Mouse (Mus musculus) CH12.LX (cell line): ENCODE measurements at regions not wholly inside any gene's neighbourhood (a gene's known extent, or its start where the extent isn't known, plus 50 kb on each side); places are given as distances from the start of the nearest gene placed in this dataset.
A peak's percentile ranks its signal among the peaks of the same experiment; 100 is the strongest.

Source experiments
- DNase-seq: peaks from one replicate; pipeline ENCODE4 v3.0.0-alpha.2; 2013; ENCODE audit errors: extremely low read depth
- H3K27ac ChIP-seq: 2 replicates; pipeline ENCODE4 v1.5.1; 2012; ENCODE audit warnings: low read depth, mild to moderate bottlenecking, control low read depth, moderate library complexity; ENCODE audit not compliant: insufficient read depth
- H3K27me3 ChIP-seq: replicated peaks from 2 replicates; pipeline ENCODE3; 2012; ENCODE audit warnings: inconsistent platforms
- H3K36me3 ChIP-seq, 2 experiments: replicated peaks in 1 of 2; 2 replicates each; pipeline versions ENCODE3 to v1.6.1; 2012; ENCODE audit warnings: inconsistent platforms in 1 of 2, low read length in 1 of 2, mild to moderate bottlenecking in 1 of 2, mixed read lengths in 1 of 2, moderate library complexity in 1 of 2; ENCODE audit not compliant: control insufficient read depth in 1 of 2, insufficient read depth in 1 of 2
- H3K4me1 ChIP-seq, 2 experiments: 2 replicates each; pipeline ENCODE4 v1.6.1; 2012; ENCODE audit warnings: inconsistent platforms in 1 of 2, moderate library complexity in 1 of 2; ENCODE audit not compliant: insufficient read depth in 2 of 2, control insufficient read depth in 1 of 2
- H3K4me2 ChIP-seq: 2 replicates; pipeline ENCODE4 v1.6.1; 2012; ENCODE audit warnings: low read depth, mild to moderate bottlenecking, control low read depth; ENCODE audit not compliant: poor library complexity, insufficient read depth, severe bottlenecking
- H3K4me3 ChIP-seq, 3 experiments: fragments of 150-350 bp in 1 of 3; sonication (generic) in 1 of 3; replicated peaks in 1 of 3; 2 replicates each; pipeline versions ENCODE3 to v1.5.1; 2011 to 2012; ENCODE audit warnings: low read depth in 2 of 3, low read length in 2 of 3, mild to moderate bottlenecking in 2 of 3, moderate library complexity in 2 of 3, control low read depth in 1 of 3, improper control_type of control experiment in 1 of 3, inconsistent platforms in 1 of 3, mixed read lengths in 1 of 3; ENCODE audit not compliant: poor library complexity in 1 of 3
- H3K79me2 ChIP-seq: replicated peaks from 2 replicates; pipeline ENCODE4 v1.6.1; 2012; ENCODE audit warnings: mild to moderate bottlenecking, moderate library complexity; ENCODE audit not compliant: control insufficient read depth, poor library complexity, insufficient read depth, severe bottlenecking; ENCODE audit errors: extremely low read depth
- H3K9ac ChIP-seq: 2 replicates; pipeline ENCODE4 v1.6.1; 2012; ENCODE audit warnings: low read depth, mild to moderate bottlenecking, control low read depth, moderate library complexity; ENCODE audit not compliant: insufficient read depth
- H3K9me3 ChIP-seq: replicated peaks from 2 replicates; pipeline ENCODE3; 2012; ENCODE audit warnings: low read length, inconsistent platforms, mixed read lengths
- CHD1 ChIP-seq: IDR thresholded peaks from 2 replicates; pipeline ENCODE4 v1.6.1; 2012; ENCODE audit warnings: low read depth, low read length, improper control_type of control experiment, inconsistent platforms
- CHD2 ChIP-seq: IDR thresholded peaks from 2 replicates; pipeline ENCODE4 v1.6.1; 2011; ENCODE audit warnings: low read length, improper control_type of control experiment
- ETS1 ChIP-seq: conservative IDR thresholded peaks from 2 replicates; pipeline ENCODE4 v1.6.1; 2012; ENCODE audit warnings: low read depth, mild to moderate bottlenecking, inconsistent platforms, low read length, improper control_type of control experiment, moderate library complexity
- GABPA ChIP-seq: IDR thresholded peaks from 2 replicates; pipeline ENCODE4 v1.6.1; 2012; ENCODE audit warnings: low read depth, low read length, improper control_type of control experiment, inconsistent platforms; ENCODE audit not compliant: insufficient replicate concordance
- IRF4 ChIP-seq: IDR thresholded peaks from 2 replicates; pipeline ENCODE4 v1.6.1; 2014; ENCODE audit warnings: low read depth, mild to moderate bottlenecking, inconsistent platforms, low read length, improper control_type of control experiment
- JUND ChIP-seq: conservative IDR thresholded peaks from 2 replicates; pipeline ENCODE4 v1.6.1; 2011; ENCODE audit warnings: low read depth, low read length, improper control_type of control experiment
- KAT2A ChIP-seq: IDR thresholded peaks from 2 replicates; pipeline ENCODE4 v1.6.1; 2012; ENCODE audit warnings: low read length, improper control_type of control experiment, inconsistent platforms; ENCODE audit not compliant: insufficient replicate concordance
- MAZ ChIP-seq: IDR thresholded peaks from 2 replicates; pipeline ENCODE4 v1.6.1; 2012; ENCODE audit warnings: low read depth, mild to moderate bottlenecking, inconsistent platforms, low read length, improper control_type of control experiment, moderate library complexity
- MXI1 ChIP-seq: IDR thresholded peaks from 2 replicates; pipeline ENCODE4 v1.6.1; 2011; ENCODE audit warnings: mild to moderate bottlenecking, low read depth, low read length, improper control_type of control experiment
- NELFE ChIP-seq: IDR thresholded peaks from 2 replicates; pipeline ENCODE4 v1.6.1; 2011; ENCODE audit warnings: low read depth, low read length, improper control_type of control experiment
- NRF1 ChIP-seq: IDR thresholded peaks from 2 replicates; pipeline ENCODE4 v1.6.1; 2014; ENCODE audit warnings: low read depth, mild to moderate bottlenecking, inconsistent platforms, low read length, improper control_type of control experiment, moderate library complexity
- PAX5 ChIP-seq: IDR thresholded peaks from 2 replicates; pipeline ENCODE4 v1.6.1; 2012; ENCODE audit warnings: low read length, inconsistent platforms, mixed read lengths
- POLR2AphosphoS2 ChIP-seq: IDR thresholded peaks from 2 replicates; pipeline ENCODE4 v1.6.1; 2011; ENCODE audit warnings: low read depth, low read length, improper control_type of control experiment
- RAD21 ChIP-seq: IDR thresholded peaks from 2 replicates; pipeline ENCODE4 v1.6.1; 2011; ENCODE audit warnings: low read depth, mild to moderate bottlenecking, low read length, improper control_type of control experiment, moderate library complexity
- SIN3A ChIP-seq: IDR thresholded peaks from 2 replicates; pipeline ENCODE4 v1.6.1; 2012; ENCODE audit warnings: low read length, improper control_type of control experiment, inconsistent platforms
- TBP ChIP-seq: conservative IDR thresholded peaks from 2 replicates; pipeline ENCODE4 v1.6.1; 2011; ENCODE audit warnings: low read depth, low read length, improper control_type of control experiment
- TCF12 ChIP-seq: IDR thresholded peaks from 2 replicates; pipeline ENCODE4 v1.6.1; 2014; ENCODE audit warnings: low read depth, mild to moderate bottlenecking, inconsistent platforms, low read length, improper control_type of control experiment
- UBTF ChIP-seq: IDR thresholded peaks from 2 replicates; pipeline ENCODE4 v1.6.1; 2012; ENCODE audit warnings: low read depth, mild to moderate bottlenecking, inconsistent platforms, low read length, improper control_type of control experiment, moderate library complexity
- USF1 ChIP-seq: IDR thresholded peaks from 2 replicates; pipeline ENCODE4 v1.6.1; 2014; ENCODE audit warnings: low read depth, mild to moderate bottlenecking, inconsistent platforms, low read length, improper control_type of control experiment
- ZKSCAN1 ChIP-seq: IDR thresholded peaks from 2 replicates; pipeline ENCODE4 v1.6.1; 2012; ENCODE audit warnings: low read depth, inconsistent platforms, low read length, improper control_type of control experiment, borderline replicate concordance
- ZMIZ1 ChIP-seq: IDR thresholded peaks from 2 replicates; pipeline ENCODE4 v1.6.1; 2012; ENCODE audit warnings: low read depth, mild to moderate bottlenecking, inconsistent platforms, low read length, improper control_type of control experiment
- ZNF384 ChIP-seq: IDR thresholded peaks from 2 replicates; pipeline ENCODE4 v1.6.1; 2012; ENCODE audit warnings: low read depth, low read length, improper control_type of control experiment, inconsistent platforms
- dilution Hi-C: fragments of 300-500 bp; cut with MboI; formaldehyde crosslinking; loops from 2 replicates; pipeline ENCODE4 v1.14.3; 2020; ENCODE audit warnings: low sequenced_read_pairs; ENCODE audit not compliant: extremely low pct_unique_long_range_greater_than_20kb, extremely low pct_ligation_motif_present
- in situ Hi-C: fragments of 300-500 bp; cut with MboI; formaldehyde crosslinking; loops from 3 replicates; pipeline ENCODE4 v1.14.3; 2019; ENCODE audit warnings: low sequenced_read_pairs, low pct_ligation_motif_present, low pct_unique_long_range_greater_than_20kb, mixed read lengths

GRCm38 (mm10) chr8:128039341-128040064 is 318.9 kb upstream of the Nrp1 start:
- Histone ChIP-seq H3K27ac (no peak overlapping the region), H3K4me3 (no peak overlapping the region), H3K4me2 (no peak overlapping the region), H3K36me3 (no peaks in the 10 kb centered on the region), H3K9me3 (peaks cover 4% of the 10 kb centered on the region), H3K4me1 (peaks cover 16 to 67% of the 10 kb centered on the region in 2 experiments), H3K79me2 (no peaks in the 10 kb centered on the region), H3K27me3 (no peaks in the 10 kb centered on the region), H3K9ac (no peak overlapping the region)
- DNase-seq = no peak
- dilution Hi-C loops (no loop called here), in situ Hi-C loops (loop anchor here (10.0 kb wide), 1 partner anchor 315 kb away; the partner anchor contains the start of gene Nrp1)
- TF ChIP-seq SIN3A (no peak), CHD2 (no peak), ETS1 (no peak), TBP (no peak), ZNF384 (no peak), RAD21 (no peak), IRF4 (no peak), NRF1 (no peak), TCF12 (no peak), JUND (no peak), NELFE (no peak), KAT2A (no peak), POLR2AphosphoS2 (no peak), ZKSCAN1 (no peak), GABPA (no peak), ZMIZ1 (no peak)

GRCm38 (mm10) chr8:128042877-128043276 is 315.5 kb upstream of the Nrp1 start:
- Histone ChIP-seq H3K9ac (peak overlapping the region; percentile 19; the same call in 1 of the 2 replicates), H3K9me3 (peaks cover 4% of the 10 kb centered on the region), H3K27me3 (no peaks in the 10 kb centered on the region), H3K79me2 (no peaks in the 10 kb centered on the region), H3K4me1 (peaks cover 14 to 36% of the 10 kb centered on the region in 2 experiments), H3K27ac (peak overlapping the region; percentile 46), H3K4me2 (peak overlapping the region; percentile 47), H3K4me3 (no peak overlapping the region), H3K36me3 (no peaks in the 10 kb centered on the region)
- no peak for DNase-seq
- TF ChIP-seq UBTF (no peak), PAX5 (no peak), USF1 (no peak), CHD1 (no peak), NELFE (no peak), MAZ (no peak), TBP (no peak), IRF4 (no peak), MXI1 (no peak), JUND (no peak)
- in situ Hi-C loops (no loop called here), dilution Hi-C loops (no loop called here)
